In genomic region chr9:47242526-47242925, GRCm38 (mm10) we compare ENCODE assay signal across 14 mouse cellular contexts.
DNase-seq lines count a peak whose midpoint lies in the region.
"Had no signal": no experiment of that assay in that cellular context is flagged by ENCODE, and none has a peak within 500 bp of the region (broad histone marks: within the 10 kb centered on the region; RNA-seq: fewer than 3 reads in every experiment).

No protein-coding gene starts in this region.

- intact Hi-C loops in left cerebral cortex, postnatal 4 days (cut with DNase I), result no loop called here

- peak; percentile 92 to 94 for DNase-seq in cerebellum, postnatal 10 days
- DNase-seq in cerebellum, adult 9-11 months, result no peak
- DNase-seq in cerebellum, postnatal 25 days, result peak; percentile 30 to 47
- no peak for DNase-seq in cerebellum, adult 11 months
- DNase-seq in left cerebral cortex, postnatal 4 days, result peak; percentile 64
- no peak for DNase-seq in left cerebral cortex, adult 18-20 months (ENCODE audit: low spot score in 2 of 2)
- DNase-seq in layer of hippocampus, adult 18-20 months (ENCODE audit: low spot score in 2 of 2), result no peak
- DNase-seq: adrenal gland, adult 8-10 months; adrenal gland, postnatal 14 days; adrenal gland, postnatal 36 days; B cell, adult 2 months; cerebellum, adult 18-20 months; cerebellum, adult 9-10 months; forebrain, postnatal 0 days had no signal

Comparison
In these comparisons a context has a peak if more than half of its experiments do, and no peak if none do; other contexts are left out.
1. DNase-seq: peak in cerebellum, postnatal 10 days (2 of 2), cerebellum, postnatal 25 days (2 of 2) and left cerebral cortex, postnatal 4 days (single experiment); none in cerebellum, adult 9-11 months (single experiment), cerebellum, adult 11 months (single experiment), left cerebral cortex, adult 18-20 months (0 of 2) and layer of hippocampus, adult 18-20 months (0 of 2).